Mouse (Mus musculus): ENCODE data around the gene Slco3a1.
A peak's percentile ranks its signal among the peaks of the same experiment; 100 is the strongest.

- TF ChIP-seq CTCF (IDR thresholded peaks at IDR 0.05) (peak; percentile 50), EP300 (IDR thresholded peaks at IDR 0.05) (no peak)
Measured at GRCm38 (mm10) chr7:74554041-74554561, 479 bp downstream of the Slco3a1 start.

Measured in lung, postnatal 0 days (tissue).